Mouse (Mus musculus) C2C12 (cell line): Measurements from ENCODE around the gene Smpd3. TPM values are rescaled to one million over a fixed set of nuclear protein-coding genes. Genes with fewer than 3 reads are reported as not detected.

Source experiments
- H3K27me3 ChIP-seq: one replicate; pipeline ENCODE4 v1.6.1; 2011; ENCODE audit not compliant: control insufficient read depth, insufficient read depth, insufficient read length
- H3K36me3 ChIP-seq: one replicate; pipeline ENCODE4 v1.6.1; 2011; ENCODE audit not compliant: control insufficient read depth, insufficient read depth
- H3K4me3 ChIP-seq: one replicate; pipeline ENCODE4 v1.5.1; 2011; ENCODE audit warnings: mild to moderate bottlenecking, control low read depth; ENCODE audit not compliant: poor library complexity, insufficient read depth, severe bottlenecking
- H3K79me2 ChIP-seq: one replicate; pipeline ENCODE4 v1.6.1; 2011; ENCODE audit not compliant: control insufficient read depth, insufficient read depth
- H3K79me3 ChIP-seq: one replicate; pipeline ENCODE4 v1.6.1; 2011; ENCODE audit warnings: low read depth, control low read depth
- H3ac ChIP-seq: one replicate; pipeline ENCODE3; 2011; ENCODE audit warnings: low read depth; ENCODE audit not compliant: control insufficient read depth, insufficient read length
- CEBPB ChIP-seq: IDR thresholded peaks from one replicate; pipeline ENCODE4 v1.6.1; 2011; ENCODE audit warnings: low read depth, mild to moderate bottlenecking, control low read depth, moderate library complexity
- CTCF ChIP-seq: IDR thresholded peaks from one replicate; pipeline ENCODE4 v1.5.1; 2011; ENCODE audit not compliant: control insufficient read depth, insufficient read depth, insufficient read length
- FOSL1 ChIP-seq: IDR thresholded peaks from one replicate; pipeline ENCODE4 v1.8.0; 2011; ENCODE audit warnings: mild to moderate bottlenecking, low read length; ENCODE audit not compliant: poor library complexity, insufficient read depth, severe bottlenecking
- MAX ChIP-seq: IDR thresholded peaks from one replicate; pipeline ENCODE4 v1.6.1; 2011; ENCODE audit warnings: mild to moderate bottlenecking, control low read depth
- MYOD1 ChIP-seq: IDR thresholded peaks from one replicate; pipeline ENCODE4 v1.6.1; 2011; ENCODE audit warnings: low read depth; ENCODE audit not compliant: control insufficient read depth, insufficient read length
- MYOG ChIP-seq: IDR thresholded peaks from one replicate; pipeline ENCODE4 v1.6.1; 2011; ENCODE audit not compliant: control insufficient read depth, insufficient read length; ENCODE audit errors: extremely low read depth
- USF1 ChIP-seq: IDR thresholded peaks from one replicate; pipeline ENCODE4 v1.6.1; 2011; ENCODE audit warnings: low read depth, mild to moderate bottlenecking, control low read depth, moderate library complexity
- polyA plus RNA-seq: library from polyadenylated mRNA; unstranded; fragments of >200 nt; fragmentation: generic; extraction: Trizol; gene quantifications from one replicate; pipeline ENCODE4 v1.2.1, GENCODE M21; 2012; ENCODE audit warnings: missing spikeins

The Smpd3 gene
- polyA plus RNA-seq, 1 experiment: 0.05 TPM

- Histone ChIP-seq H3K36me3 (no peaks in the 10 kb centered on the region), H3K79me2 (no peaks in the 10 kb centered on the region), H3ac (no peak overlapping the region), H3K4me3 (no peak overlapping the region), H3K27me3 (peaks cover 12% of the 10 kb centered on the region), H3K79me3 (no peaks in the 10 kb centered on the region)
- TF ChIP-seq FOSL1: no peak
- TF ChIP-seq MYOG: no peak
- no peak for TF ChIP-seq MAX
- no peak for TF ChIP-seq CEBPB
- TF ChIP-seq CTCF: no peak
These were observed 67.0 kb downstream of the Smpd3 start for GRCm38 (mm10) chr8:106270804-106271203.

- H3K4me3 ChIP-seq: no peak overlapping the region
- no peaks in the 10 kb centered on the region for H3K36me3 ChIP-seq
- no peaks in the 10 kb centered on the region for H3K79me3 ChIP-seq
- no peak for TF ChIP-seq MYOD1
- TF ChIP-seq FOSL1: no peak
- TF ChIP-seq CEBPB: no peak
- TF ChIP-seq USF1: no peak
- no peak for TF ChIP-seq CTCF
- no peak for TF ChIP-seq MYOG
- TF ChIP-seq MAX: no peak
- H3K79me2 ChIP-seq: no peaks in the 10 kb centered on the region
- no peak overlapping the region for H3ac ChIP-seq
- peaks cover 16% of the 10 kb centered on the region for H3K27me3 ChIP-seq
These were observed 69.0 kb downstream of the Smpd3 start for GRCm38 (mm10) chr8:106268710-106269346.

DNA sequence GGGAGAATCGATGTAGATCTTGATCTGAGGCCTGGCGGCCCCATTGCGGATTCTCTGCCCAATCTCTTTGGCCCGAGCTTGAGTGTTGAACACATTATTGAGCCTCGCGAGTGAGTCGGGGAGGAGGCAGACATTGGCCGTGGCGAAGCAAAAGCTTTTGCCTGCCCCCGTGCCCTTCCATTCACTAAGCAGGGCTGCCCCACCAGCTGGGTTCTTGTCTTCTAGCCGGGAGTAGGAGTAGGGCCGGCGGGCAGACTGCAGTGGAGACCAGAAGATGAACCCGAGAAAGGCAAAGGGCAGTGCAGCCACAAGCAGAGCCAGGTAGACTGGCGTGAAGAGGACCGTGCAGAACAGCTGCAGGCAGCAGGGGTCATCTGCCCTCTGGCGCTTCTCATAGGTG lies 72.4 kb downstream of the Smpd3 start:
- H3K27me3 ChIP-seq: peaks cover 16% of the 10 kb centered on the region
- no peak overlapping the region for H3K4me3 ChIP-seq
- TF ChIP-seq CTCF (no peak), MAX (no peak), MYOD1 (no peak), FOSL1 (no peak), CEBPB (no peak), MYOG (no peak), USF1 (no peak)
- no peaks in the 10 kb centered on the region for H3K79me2 ChIP-seq
- no peaks in the 10 kb centered on the region for H3K36me3 ChIP-seq
- no peak overlapping the region for H3ac ChIP-seq
- H3K79me3 ChIP-seq: no peaks in the 10 kb centered on the region

GRCm38 (mm10) chr8:106263928-106264327 lies 73.9 kb downstream of the Smpd3 start:
- H3K79me3 ChIP-seq: no peaks in the 10 kb centered on the region
- no peaks in the 10 kb centered on the region for H3K79me2 ChIP-seq
- TF ChIP-seq CTCF (no peak), MAX (no peak), MYOD1 (no peak), USF1 (no peak), MYOG (no peak), FOSL1 (no peak), CEBPB (no peak)
- H3K27me3 ChIP-seq: peaks cover 16% of the 10 kb centered on the region
- no peak overlapping the region for H3K4me3 ChIP-seq
- no peaks in the 10 kb centered on the region for H3K36me3 ChIP-seq
- no peak overlapping the region for H3ac ChIP-seq

DNA sequence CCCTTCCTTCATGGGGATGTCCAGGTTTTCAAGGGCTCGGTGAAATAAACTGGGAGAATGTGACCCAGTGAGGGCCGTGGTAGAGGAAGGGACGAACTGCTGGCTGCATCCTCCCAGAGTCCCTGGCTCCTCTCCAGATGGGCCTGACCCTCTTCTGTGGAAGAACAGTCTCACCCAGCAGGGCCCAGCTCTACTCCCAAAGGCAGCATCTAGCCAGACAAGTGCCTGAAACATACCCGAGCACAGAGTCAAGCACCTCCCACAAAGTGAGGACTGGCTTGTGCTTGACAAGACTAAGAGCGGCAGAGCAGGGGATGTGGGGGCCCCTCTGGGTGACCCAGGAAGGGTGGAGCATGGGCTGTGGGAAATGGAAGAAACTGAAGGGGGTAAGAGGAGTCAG lies 75.4 kb downstream of the Smpd3 start:
- H3K27me3 ChIP-seq: peaks cover 6% of the 10 kb centered on the region
- H3K79me3 ChIP-seq: no peaks in the 10 kb centered on the region
- TF ChIP-seq CTCF: no peak
- TF ChIP-seq CEBPB: no peak
- TF ChIP-seq MAX: no peak
- TF ChIP-seq USF1: no peak
- TF ChIP-seq MYOD1: no peak
- TF ChIP-seq MYOG: no peak
- TF ChIP-seq FOSL1: no peak
- H3K36me3 ChIP-seq: no peaks in the 10 kb centered on the region
- H3K79me2 ChIP-seq: no peaks in the 10 kb centered on the region
- no peak overlapping the region for H3K4me3 ChIP-seq
- H3ac ChIP-seq: no peak overlapping the region

- TF ChIP-seq CTCF (no peak), MYOD1 (no peak), MYOG (no peak), FOSL1 (no peak), USF1 (no peak), MAX (no peak), CEBPB (no peak)
- H3ac ChIP-seq: no peak overlapping the region
- peaks cover 5% of the 10 kb centered on the region for H3K27me3 ChIP-seq
- no peaks in the 10 kb centered on the region for H3K79me3 ChIP-seq
- no peaks in the 10 kb centered on the region for H3K36me3 ChIP-seq
- H3K79me2 ChIP-seq: no peaks in the 10 kb centered on the region
- no peak overlapping the region for H3K4me3 ChIP-seq
These were observed 76.9 kb downstream of the Smpd3 start for GRCm38 (mm10) chr8:106260894-106261293.
